Mouse (Mus musculus) gonadal fat pad, adult 2 months (tissue): ENCODE results near the gene Aplp2. TPM values are rescaled to one million over a fixed set of nuclear protein-coding genes. Genes with fewer than 3 reads are reported as not detected.

ENCODE experiments used
- DNase-seq: peaks from one replicate; pipeline ENCODE4 v3.0.0-alpha.2; 2012; ENCODE audit warnings: low read depth
- polyA plus RNA-seq: library from polyadenylated mRNA; depleted of rRNA; stranded (reverse); fragments of >200 nt; gene quantifications from 2 replicates; pipeline ENCODE4 v1.2.3, GENCODE M21; 2012; rRNA removed

Aplp2 gene
- polyA plus RNA-seq, 1 experiment, result 890 TPM

DNA sequence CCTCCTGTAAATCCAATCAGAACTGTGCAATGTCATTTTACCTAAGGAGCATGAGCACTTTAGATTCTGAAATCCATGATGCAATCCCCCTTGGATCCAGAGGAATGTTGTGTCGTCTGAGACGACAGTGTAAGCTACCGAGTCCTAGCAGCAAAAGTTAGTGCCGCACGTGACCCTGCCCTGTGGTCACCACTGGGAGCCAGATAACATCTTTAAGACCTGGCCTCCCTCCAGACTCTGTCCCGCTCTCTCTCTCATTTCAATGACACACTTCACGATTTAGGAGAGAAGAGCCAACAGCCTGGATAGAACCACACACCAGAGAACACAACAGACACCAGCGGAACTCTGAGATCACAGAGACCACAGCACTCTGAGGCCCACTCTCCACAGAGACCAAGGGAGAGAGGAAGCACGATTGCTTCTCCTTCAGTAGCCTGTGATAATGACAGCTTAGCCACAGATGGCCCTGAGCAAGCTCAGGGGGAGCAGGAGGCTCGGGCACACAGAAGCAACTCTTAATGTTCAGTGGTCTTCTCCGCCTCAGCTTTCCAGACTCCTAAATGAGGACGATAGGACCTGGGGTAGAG is 83.6 kb downstream of the Aplp2 start:
- no peak for DNase-seq

DNA sequence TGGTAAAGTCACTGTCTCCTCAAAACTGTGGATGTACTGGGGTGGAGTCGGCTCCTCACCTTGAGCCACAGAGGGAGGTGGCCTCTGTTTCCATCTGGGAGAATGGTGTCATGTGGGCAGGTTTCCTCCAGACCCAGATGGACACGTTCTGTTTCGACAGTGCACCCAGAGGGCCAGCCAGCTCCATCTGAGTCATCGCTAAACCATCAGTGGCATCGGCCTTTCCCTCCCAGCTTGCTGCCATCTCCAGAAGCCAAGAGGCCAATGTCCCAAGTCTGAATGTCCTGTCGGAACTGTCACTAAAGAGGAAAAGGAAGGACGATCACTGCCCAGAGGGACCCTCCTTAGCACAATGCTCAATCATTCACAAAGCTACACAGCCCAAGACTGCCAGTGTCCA is 85.5 kb downstream of the Aplp2 start:
- no peak for DNase-seq

DNA sequence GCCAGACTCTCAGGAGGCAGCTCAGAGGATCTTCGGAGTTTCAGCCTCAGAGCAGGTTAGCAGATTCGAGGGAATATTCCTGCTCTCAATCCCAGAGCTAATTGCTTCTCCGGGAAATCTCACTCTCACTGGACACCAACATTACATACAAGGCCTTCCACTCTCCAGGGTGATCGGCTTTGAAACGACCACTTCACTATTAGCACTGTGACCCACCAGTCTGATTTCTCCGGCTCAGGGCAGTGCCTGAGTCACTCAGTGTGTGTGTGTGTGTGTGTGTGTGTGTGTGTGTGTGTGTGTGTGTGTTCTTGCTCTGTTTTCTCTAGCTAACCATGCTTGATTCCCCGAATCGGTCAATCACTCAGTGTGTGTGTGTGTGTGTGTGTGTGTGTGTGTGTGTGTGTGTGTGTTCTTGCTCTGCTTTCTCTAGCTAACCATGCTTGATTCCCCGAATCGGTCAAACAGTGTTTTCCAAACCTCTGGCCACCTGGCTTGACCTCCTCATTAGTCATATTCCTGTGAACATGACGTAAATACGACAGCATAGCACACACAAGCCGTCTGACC is 89.1 kb downstream of the Aplp2 start:
- DNase-seq, result no peak

DNA sequence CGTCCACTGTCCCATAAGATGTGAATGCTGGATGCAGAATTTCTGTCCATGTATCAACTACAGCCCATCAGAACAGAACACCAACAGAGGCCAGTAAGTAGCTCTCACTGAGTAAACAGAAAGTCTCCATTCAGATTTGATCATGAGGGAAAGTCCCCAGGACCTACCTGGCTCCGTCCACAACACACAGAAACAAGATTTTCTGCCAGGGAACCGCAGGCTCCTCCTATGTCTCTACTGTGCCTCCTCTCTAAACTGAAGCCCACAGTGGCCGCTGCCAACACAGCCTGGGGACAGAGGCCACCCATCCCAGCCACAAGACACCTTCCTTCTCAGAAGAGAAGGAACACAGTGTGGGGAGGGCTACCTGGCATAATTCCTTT is 91.1 kb downstream of the Aplp2 start:
- DNase-seq, result no peak

DNA sequence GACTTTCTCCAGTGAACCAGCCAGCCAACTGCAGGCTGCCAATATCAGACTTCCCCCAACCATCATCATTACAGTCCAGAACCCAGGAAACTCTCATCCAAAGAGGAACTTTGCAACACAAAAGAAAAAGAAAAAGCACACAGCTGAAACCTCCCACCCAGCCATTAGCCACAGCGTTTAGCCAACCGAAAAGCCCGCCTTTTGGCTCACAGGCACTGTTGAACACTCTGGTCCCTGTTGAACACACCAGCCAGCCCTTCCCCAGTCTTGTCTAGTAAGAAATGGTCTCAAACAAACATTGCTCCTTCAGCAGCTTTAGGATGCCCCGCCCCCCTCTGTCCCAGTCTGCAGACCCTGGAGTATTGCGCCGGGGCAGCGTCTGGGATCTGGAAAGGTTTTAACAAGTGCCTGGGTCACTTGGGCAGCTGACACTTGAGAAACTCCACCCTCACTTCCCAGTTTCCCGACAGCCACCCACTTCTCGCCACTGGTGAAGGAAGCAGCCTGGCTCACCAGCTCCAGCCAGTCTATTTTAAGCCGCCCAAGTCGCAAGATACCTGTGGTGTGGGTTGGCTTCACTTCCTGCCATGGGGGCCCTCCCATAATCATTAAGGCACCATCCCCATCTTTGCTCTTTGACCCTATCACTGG is 91.6 kb downstream of the Aplp2 start:
- DNase-seq, result no peak

DNA sequence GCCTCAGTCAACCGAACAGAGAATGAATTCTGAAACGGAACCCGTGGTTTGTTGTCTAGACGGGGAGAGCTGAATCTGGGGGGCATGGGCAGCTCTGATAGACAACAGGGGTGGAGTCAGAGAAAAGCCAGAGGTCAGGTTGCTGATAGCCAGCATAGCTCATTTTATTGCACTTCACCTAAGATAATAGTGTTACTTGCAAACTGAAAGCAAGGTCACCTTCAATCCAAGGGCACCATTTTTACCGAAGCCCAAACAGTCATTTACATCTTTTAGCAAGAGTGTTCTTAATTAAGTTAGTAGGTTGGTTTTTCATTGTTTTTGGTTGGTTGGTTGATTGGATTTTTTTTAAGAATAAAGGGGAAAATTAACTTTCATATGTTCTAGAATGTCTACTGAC is 92.2 kb downstream of the Aplp2 start:
- no peak for DNase-seq

DNA sequence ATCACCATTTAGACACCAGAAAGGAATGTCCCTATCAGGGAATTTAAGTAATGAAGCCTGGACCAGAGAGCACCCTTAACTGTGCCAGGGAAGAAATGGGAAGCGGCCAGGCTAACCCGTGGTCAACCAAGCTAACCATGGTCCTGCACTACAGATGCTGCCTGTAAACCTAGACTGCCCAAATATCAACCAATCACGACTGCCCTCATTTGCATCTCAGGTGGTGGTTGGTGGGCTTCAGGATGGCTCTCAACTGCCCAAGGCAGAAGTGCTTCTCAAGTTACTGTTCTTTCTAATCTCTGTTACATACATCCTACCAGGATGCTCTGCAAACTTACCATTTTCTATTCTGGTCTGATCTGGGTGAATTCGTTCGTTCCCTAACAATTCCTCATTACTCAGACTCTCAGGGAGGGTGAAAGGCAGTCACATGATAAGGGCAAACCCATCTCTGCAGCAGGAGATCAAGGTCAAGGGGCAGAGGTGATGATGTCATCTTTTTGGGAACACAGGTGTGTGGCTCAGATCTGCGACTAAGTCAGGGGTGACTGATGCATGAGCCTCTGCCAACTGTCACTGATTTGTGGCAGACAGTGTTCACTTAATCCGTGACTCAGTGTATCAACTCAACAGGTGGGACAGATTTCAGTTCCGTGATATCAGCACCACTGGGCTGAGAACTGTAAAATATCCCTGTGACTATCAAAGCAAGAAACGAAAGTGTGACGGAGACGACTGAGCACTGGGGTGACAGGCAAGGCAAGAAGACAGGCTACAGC is 92.9 kb downstream of the Aplp2 start:
- DNase-seq, result no peak

DNA sequence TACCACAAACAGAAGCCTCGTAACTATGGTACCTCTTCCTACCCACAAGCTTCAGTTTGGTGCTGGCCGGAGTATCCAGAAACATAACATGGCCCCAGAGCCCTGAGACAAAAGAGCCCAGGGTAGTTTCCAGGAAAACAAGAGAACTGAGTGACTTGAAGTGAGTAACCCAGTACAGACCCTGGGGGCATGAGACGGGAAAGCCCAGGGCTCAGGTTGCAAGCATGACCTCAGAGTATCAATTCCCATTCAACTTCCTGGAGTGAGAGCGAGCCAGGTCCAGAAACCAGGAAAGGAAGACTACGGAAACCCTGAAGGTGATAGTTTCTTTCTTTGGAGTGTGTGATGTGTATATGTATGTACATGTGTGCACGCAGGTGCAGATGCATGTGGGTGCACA is 94.1 kb downstream of the Aplp2 start:
- no peak for DNase-seq

DNA sequence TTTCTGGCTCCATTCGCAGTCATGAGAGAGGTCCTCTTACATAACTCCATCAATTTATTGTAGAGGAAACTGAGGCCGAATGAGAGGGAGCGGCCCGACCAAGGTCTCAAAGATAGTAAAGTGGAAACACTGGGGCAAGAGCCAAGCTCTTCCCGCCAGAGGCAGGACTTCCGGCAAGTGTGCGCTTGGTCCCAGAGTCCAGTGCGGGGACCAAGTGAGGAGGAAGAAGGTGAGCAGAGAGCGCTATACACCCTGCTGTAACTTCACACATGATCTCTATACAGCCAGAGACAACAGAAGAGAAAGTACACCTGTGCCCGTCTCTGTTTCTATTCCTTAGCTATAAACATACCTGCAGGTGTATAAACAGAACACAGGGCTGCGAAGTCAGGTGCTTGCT is 94.5 kb downstream of the Aplp2 start:
- no peak for DNase-seq

DNA sequence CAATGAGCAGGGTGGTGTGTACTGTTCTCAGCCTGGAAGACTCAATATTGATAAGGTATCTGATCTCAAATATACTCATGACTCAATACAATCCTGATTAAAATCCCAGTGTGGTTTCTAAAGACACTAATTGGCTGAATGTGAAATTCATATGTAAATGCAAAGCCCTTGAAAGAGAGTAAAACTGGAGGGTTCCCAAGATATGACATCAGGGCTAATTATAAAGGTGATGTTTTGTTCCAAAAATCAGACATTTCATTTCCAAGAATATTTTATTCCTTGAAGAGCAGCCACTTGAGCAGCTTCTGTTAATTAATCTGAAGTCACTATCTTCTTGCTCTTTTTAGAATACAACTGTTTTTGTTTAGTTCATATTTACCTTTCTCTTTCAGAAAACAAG is 96.0 kb downstream of the Aplp2 start:
- DNase-seq, result no peak

DNA sequence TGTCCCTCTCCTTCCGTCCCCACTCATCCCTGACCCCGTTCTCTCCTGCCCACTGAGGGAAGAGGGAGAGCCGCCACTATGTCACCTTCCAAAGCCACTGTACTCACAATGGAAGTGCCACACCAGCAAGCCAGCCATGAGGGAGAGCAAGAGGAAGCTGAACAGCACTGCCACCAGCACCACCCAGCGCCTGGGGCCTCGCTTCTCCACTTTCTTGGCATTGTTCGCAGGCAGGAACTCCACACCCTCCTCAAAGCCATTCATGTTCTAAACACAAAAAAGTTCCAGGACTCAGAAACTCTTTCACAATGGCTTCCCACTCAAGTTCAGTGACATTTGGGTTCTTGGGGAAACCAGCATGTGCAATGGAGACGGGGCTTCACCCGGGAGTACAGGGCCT is 103.2 kb downstream of the Aplp2 start:
- no peak for DNase-seq

Other genes with a start within 250 kb of the Aplp2 start
- gene Zbtb44, start 181.2 kb downstream of the Aplp2 start, polyA plus RNA-seq, result 6.3 and 8.1 TPM in 2 replicates
- 88.9 and 116 TPM in 2 replicates for gene St14, start 80.0 kb downstream of the Aplp2 start, polyA plus RNA-seq
- 6.3 and 6.9 TPM in 2 replicates for gene Prdm10, start 68.7 kb upstream of the Aplp2 start, polyA plus RNA-seq
- 22.7 and 23.0 TPM in 2 replicates for gene Nfrkb, start 174.4 kb upstream of the Aplp2 start, polyA plus RNA-seq